Mouse (Mus musculus) C3H10T1/2 (cell line): ENCODE data around the gene Kyat1. TPM values are rescaled to one million over a fixed set of nuclear protein-coding genes. Genes with fewer than 3 reads are reported as not detected.

Source experiments
- polyA plus RNA-seq, 2 experiments: library from polyadenylated mRNA; unstranded; fragments of >200 nt; fragmentation: generic; extraction: Trizol; gene quantifications; one replicate each; pipeline ENCODE4 v1.2.1; 2012; ENCODE audit warnings: missing spikeins in 2 of 2

Kyat1 gene
- polyA plus RNA-seq: 1 to 10 TPM; 1.1 to 5.2 TPM

DNA sequence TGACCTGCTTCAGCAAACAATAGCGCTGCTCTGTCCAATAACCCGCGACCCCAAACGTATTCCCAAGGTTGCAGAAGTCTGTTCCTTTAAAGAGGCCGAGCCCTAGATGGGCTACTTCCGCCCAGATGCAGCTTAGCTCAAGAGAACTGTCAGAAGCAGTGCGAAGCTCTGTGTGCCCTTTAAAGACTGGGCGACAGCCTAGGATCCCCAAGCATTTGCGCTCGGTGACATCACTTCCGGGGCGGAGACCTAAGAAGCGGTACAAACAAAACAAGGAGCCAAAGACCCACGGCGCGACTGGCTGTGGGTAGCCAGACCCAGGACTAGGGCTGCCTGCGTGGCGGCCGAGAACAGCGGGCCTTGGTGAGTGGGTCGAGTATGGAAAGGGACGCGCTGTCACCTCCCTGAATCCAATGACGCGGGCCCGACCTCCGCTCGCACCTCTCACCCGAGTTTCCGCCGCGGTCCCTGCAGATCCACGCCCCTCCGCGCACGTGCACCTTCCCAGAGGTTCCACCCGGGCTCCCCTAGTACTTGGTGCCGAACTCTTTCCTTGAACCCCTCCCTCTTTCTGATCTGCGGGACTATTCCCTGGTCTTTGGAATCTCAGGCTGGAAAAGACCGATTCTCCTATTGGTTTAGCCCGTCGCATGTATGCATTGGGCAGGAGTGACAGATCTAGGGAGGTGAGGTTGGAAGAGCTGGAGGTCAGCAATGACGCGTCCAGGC, at the start of gene Kyat1:
Gene Kyat1, minus strand, starts transcription at position 219 of the 729 bp plus-strand sequence.

DNA sequence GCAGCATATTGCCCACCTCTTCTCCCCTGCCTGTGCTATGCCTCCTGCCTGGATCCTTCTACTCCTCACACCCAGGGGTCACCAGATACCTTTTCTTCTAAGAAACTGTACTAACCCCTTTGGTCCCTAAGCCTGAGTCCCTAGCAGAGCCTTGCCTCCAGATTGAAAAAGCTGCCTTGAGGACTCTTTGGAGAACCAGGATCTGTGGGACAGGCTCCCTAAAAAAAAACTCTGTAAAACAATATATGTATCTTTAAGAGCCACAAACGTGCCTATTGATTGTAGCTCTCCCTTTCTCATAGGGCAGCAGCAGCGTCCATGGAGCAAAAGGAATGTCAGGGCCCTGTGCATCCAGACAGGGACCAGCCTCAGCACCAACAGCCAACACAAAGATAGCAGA, 34.6 kb upstream of the Kyat1 start, which contains the start of gene Gm28035:
Gene Gm28035, plus strand, starts transcription at position 301 of the 400 bp plus-strand sequence.

DNA sequence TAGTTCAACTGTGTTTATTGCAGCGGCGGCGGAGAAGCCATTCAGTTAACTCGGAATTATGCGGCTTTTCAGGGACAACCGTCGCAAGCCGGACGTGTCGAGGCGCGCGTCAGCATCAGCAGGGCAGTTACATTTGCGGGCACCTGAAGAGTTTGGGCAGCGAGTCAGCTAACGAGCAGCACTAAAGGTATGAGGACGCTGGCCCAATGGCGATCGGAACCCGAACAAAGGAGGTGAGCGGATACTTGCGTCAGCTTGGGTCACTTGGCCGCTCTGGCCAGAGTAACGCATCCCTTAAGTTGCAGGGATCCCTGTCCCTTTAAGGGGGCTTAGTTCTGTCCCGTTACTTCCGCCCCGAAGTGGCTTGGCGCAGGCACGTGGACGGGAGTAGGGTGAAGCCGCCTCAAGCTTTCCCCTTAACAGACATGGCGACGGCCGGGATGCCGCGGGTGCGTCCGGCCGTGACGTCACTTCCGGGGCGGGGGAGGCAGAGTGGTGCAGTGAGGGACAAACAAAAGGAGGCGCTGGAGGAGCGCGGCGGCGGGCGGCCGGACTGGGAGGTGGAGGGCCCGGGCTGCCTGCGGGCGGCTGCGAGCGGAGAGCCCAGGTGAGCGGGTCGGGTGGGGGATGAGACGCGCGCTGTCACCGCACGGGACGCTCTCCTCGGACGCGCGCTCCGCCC, 31.7 kb upstream of the Kyat1 start, which contains the start of gene Lrrc8a:
Gene Lrrc8a, plus strand, starts transcription at position 517 of the 682 bp plus-strand sequence.

DNA sequence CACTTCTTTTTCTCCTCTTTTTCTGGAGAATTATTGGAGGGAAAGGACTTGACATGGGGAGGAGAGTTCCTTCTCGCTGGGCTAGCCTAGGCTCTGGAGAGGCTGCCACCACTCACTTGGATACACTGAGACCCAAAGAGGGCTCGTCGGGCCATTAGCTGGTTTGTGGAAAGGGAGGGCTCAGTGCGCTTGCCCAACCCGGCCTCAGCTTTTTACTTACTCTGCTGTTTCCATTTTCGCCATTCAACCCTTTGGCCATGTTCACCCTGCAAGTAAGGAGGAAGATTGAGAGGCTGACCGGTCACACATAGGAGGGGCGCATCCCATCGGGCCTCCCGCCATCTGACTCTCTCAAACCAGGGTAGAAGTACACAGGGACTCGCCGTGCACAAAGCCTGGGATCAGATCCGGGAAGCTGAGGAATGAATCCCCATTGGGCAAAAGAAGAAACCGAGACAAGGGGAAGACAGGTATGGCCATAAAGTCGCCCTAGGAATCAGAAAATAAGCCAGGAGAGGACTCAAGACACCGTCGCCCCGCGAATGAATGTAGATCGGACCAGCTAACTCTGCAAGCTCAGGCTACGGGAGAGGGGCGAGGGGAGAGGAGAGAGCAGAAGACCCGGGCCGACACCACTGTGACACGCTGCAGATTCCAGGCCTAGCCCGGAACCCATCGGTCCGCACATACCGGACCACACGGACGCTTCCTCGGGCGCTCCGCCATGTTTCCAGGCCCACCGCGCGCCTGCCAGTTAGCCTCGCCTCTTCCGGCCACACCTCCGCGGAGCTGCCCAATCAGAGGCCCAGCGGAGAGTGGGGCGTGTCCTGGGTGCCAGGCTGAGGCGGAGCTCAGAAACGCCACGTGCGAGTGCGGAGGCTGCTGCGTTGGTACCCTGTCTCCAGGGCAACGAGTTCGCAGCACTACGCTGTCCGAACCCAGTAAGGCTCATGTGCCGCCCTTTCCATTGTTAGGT, 27.7 kb downstream of the Kyat1 start, which contains the start of gene Spout1:
Gene Spout1, minus strand, starts transcription at position 760 of the 976 bp plus-strand sequence.

DNA sequence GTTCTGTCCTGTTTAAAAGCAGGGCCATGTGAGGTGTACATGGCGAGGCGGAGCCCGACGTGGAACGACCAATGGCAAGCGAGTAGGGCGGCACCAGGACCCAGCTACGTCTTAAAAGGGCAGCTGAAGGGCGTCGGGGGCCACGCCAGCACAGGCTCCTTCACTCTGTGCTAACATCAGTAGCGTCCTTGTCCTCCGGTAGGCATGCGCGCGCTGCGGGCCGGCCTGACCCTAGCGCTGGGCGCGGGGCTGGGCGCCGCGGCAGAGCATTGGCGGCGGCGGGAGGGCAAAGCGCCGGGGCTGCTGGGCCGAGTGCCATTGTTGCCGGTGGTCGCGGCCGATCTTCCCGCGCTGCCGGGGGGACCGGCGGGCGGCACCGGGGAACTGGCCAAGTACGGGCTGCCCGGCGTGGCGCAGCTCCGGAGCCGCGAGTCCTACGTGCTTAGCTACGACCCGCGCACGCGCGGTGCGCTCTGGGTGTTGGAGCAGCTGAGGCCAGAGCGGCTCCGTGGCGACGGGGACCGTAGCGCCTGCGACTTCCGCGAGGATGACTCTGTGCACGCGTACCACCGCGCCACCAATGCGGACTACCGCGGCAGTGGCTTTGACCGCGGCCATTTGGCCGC, 34.2 kb downstream of the Kyat1 start, which contains the start of gene Endog:
Gene Endog, plus strand, starts transcription at position 123 of the 626 bp plus-strand sequence.

Other genes starting within 250 kb of the Kyat1 start
- 100 to 1,000 TPM in 1 of 2 experiments, 10 to 100 TPM in 1; 22.2 to 162 TPM for gene Sptan1, start 240.3 kb downstream of the Kyat1 start, polyA plus RNA-seq
- gene Wdr34, start 157.0 kb downstream of the Kyat1 start, polyA plus RNA-seq: 10 to 100 TPM; 24.5 to 44.4 TPM
- 10 to 100 TPM; 40.5 to 75.5 TPM for gene Set, start 148.5 kb downstream of the Kyat1 start, polyA plus RNA-seq
- gene Pkn3, start 128.2 kb downstream of the Kyat1 start, polyA plus RNA-seq: 10 to 100 TPM in 1 of 2 experiments, 1 to 10 TPM in 1; 4.4 to 10.5 TPM
- 10 to 100 TPM; 14.7 to 19.7 TPM for gene Zdhhc12, start 112.2 kb downstream of the Kyat1 start, polyA plus RNA-seq
- gene Zer1, start 81.3 kb downstream of the Kyat1 start, polyA plus RNA-seq: 10 to 100 TPM in 1 of 2 experiments, 1 to 10 TPM in 1; 4.4 to 21.5 TPM
- 10 to 100 TPM; 13.9 to 25.8 TPM for gene Tbc1d13, start 72.1 kb downstream of the Kyat1 start, polyA plus RNA-seq
- gene Endog, start 34.4 kb downstream of the Kyat1 start, polyA plus RNA-seq: 10 to 100 TPM; 10.4 to 13.7 TPM
- 10 to 100 TPM; 26.1 to 26.9 TPM for gene Spout1, start 27.4 kb downstream of the Kyat1 start, polyA plus RNA-seq
- gene Lrrc8a, start 31.9 kb upstream of the Kyat1 start, polyA plus RNA-seq: 10 to 100 TPM in 1 of 2 experiments, 1 to 10 TPM in 1; 3.1 to 16.0 TPM
- gene Gm28035, start 34.7 kb upstream of the Kyat1 start, polyA plus RNA-seq: under 1 TPM in 1 of 2 experiments, not detected in 1; 0.93 TPM
- 10 to 100 TPM in 1 of 2 experiments, 1 to 10 TPM in 1; 1.5 to 68.0 TPM for gene Phyhd1, start 60.4 kb upstream of the Kyat1 start, polyA plus RNA-seq
- under 1 TPM in 1 of 2 experiments, not detected in 1; 0.13 TPM for gene Gm28038, start 75.2 kb upstream of the Kyat1 start, polyA plus RNA-seq
- 10 to 100 TPM; 17.9 to 22.9 TPM for gene Dolk, start 80.5 kb upstream of the Kyat1 start, polyA plus RNA-seq
- gene Nup188, start 80.5 kb upstream of the Kyat1 start, polyA plus RNA-seq: 10 to 100 TPM; 20.9 to 25.4 TPM
- gene Sh3glb2, start 153.5 kb upstream of the Kyat1 start, polyA plus RNA-seq: 10 to 100 TPM; 66.1 to 76.8 TPM
- 10 to 100 TPM; 11.1 to 13.4 TPM for gene Miga2, start 158.4 kb upstream of the Kyat1 start, polyA plus RNA-seq
- gene Dolpp1, start 186.4 kb upstream of the Kyat1 start, polyA plus RNA-seq: 10 to 100 TPM in 1 of 2 experiments, 1 to 10 TPM in 1; 6.2 to 11.9 TPM
- gene Crat, start 210.0 kb upstream of the Kyat1 start, polyA plus RNA-seq: 10 to 100 TPM; 18.0 to 41.9 TPM
- gene Ptpa, start 210.2 kb upstream of the Kyat1 start, polyA plus RNA-seq: 100 to 1,000 TPM; 190 to 281 TPM